Mouse (Mus musculus) embryonic fibroblast, embryonic 13.5 days (primary cell): ENCODE results near the gene Lamb3. TPM values are rescaled to one million over a fixed set of nuclear protein-coding genes. Genes with fewer than 3 reads are reported as not detected.
A peak's percentile ranks its signal among the peaks of the same experiment; 100 is the strongest.

ENCODE experiments used
- H3K27ac ChIP-seq: 2 replicates; pipeline ENCODE4 v1.5.1; 2012; ENCODE audit warnings: low read length, control low read depth, inconsistent platforms; ENCODE audit not compliant: insufficient read depth
- H3K4me1 ChIP-seq: 2 replicates; pipeline ENCODE4 v1.6.1; 2011; ENCODE audit warnings: low read length; ENCODE audit not compliant: control insufficient read depth, insufficient read depth
- H3K4me3 ChIP-seq: 2 replicates; pipeline ENCODE4 v1.5.1; 2011; ENCODE audit warnings: mild to moderate bottlenecking, control low read depth, low read length; ENCODE audit not compliant: insufficient read depth
- CTCF ChIP-seq: IDR thresholded peaks from 2 replicates; pipeline ENCODE4 v1.5.1; 2011; ENCODE audit warnings: mild to moderate bottlenecking, control low read depth, low read length, moderate library complexity, borderline replicate concordance; ENCODE audit not compliant: insufficient read depth
- POLR2A ChIP-seq: IDR thresholded peaks from 2 replicates; pipeline ENCODE4 v1.6.1; 2011; ENCODE audit warnings: low read depth, mild to moderate bottlenecking, control low read depth, low read length, moderate library complexity
- polyA plus RNA-seq: library from polyadenylated mRNA; stranded (reverse); fragments of >200 nt; gene quantifications from 2 replicates; pipeline ENCODE4 v1.2.4, GENCODE M21; 2011; ENCODE audit warnings: low read depth; ENCODE audit not compliant: missing spikeins, insufficient read length

Lamb3 gene
- polyA plus RNA-seq, 1 experiment, result not detected

DNA sequence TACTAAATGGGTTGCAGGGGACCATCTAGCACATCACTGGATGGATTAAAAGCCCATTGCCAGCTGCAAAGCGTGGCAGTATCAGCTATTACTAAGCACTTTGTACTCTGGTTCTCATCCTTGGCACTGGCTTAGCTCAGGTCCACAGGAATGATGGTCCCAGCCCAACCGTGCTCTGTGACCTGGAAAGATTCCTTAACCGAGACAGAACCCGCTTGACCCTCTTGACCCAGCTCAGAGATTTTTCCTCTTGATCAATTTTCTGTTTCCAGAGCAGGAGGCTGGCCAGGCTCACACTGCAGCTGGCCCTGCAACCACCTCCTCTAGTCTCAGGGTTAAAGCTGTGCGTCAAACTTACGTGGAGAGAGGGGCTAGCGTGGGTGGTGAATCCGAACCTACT, 161.6 kb downstream of the Lamb3 start:
- Histone ChIP-seq H3K4me3 (no peak overlapping the region), H3K4me1 (no peaks in the 10 kb centered on the region), H3K27ac (no peak overlapping the region)
- no peak for TF ChIP-seq CTCF
- TF ChIP-seq POLR2A, result no peak

DNA sequence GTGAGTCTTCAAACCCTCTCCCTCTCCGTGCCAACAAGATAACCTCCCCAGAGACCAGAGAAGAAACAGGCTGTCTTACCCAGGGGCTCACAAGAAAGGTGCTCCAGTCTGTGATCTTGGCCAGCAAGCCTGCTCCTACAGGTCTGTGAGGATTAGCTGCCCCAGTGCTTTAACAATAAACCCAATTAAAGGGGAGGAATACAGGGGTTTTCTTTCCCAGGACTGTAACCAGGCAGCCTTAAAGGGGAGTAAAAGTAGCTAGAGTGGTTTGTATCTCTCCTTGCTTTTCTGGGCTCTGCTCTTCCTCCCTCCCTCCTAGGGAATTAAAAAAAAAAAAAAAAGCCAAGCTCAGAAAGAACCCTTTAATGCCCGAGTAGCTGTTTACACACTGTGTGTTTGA, 162.6 kb downstream of the Lamb3 start, which contains the start of gene Camk1g:
Camk1g (minus strand) TSS at position 203 of the 400 bp plus-strand sequence.
- H3K4me3 ChIP-seq, result no peak within 1 kb of the TSS
- TF ChIP-seq POLR2A, result no peak
- TF ChIP-seq CTCF, result no peak
- H3K4me1 ChIP-seq, result no peaks in the 10 kb centered on the region

DNA sequence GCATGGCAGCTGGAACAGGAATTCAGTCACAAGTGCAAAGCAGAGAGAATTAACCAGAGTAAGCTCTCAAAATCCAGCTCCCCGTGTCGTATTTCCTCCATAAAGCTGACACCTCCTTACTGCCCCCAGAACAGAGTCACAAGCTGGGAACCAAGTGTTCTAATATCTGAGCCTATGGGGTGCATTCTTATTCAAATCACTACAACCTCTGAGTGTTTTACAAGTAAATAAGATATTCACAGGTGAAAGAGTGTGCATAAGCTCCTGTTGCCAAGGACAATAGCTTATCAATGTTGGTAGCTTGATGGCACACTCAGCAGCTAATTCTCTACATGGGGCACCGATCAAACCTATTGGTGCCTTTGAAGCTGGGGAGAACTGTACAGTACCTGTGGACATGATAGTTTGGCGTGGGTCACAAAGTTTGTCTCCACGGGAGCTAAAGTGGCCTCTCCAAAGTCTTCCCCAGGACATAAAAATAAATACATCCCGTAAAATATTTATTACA, 166.5 kb downstream of the Lamb3 start:
- no peak overlapping the region for H3K4me3 ChIP-seq
- H3K4me1 ChIP-seq, result no peaks in the 10 kb centered on the region
- no peak overlapping the region for H3K27ac ChIP-seq
- no peak for TF ChIP-seq POLR2A
- TF ChIP-seq CTCF, result no peak

More for the DNA sequence above, 162.6 kb downstream of the Lamb3 start, which contains the start of gene Camk1g:
- no peak within 1 kb of the TSS for H3K27ac ChIP-seq

DNA sequence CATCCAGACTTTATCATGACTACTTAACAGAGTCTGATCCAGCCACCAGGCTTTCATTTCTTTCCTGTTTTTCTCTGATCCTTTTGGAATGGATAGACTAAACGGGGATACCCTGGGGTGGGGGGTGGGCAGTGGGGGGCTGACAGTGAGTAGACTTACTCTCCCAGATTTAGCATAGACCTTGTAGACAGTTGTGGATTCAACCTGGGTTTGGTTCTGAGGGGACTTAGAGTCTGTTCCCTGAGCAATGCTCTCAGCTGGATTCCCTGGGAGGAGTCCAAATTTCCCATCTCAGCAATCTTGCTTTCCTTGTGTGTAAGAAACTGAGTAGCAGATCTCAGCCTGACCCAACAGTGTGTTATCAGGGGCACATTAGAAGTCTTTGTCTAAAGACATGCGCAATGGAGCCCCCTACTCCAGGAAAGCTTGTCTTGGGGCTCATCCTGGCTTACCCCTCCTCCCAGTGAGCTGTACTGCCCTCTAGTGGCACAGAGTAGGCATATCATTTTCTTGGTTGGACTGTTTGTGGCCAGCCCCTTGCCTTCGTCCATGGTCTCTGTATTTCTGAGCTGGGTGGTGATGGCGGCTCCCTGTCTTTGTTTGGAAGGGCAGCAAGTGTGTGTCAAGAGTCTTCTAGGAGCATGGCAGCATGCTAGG, 169.1 kb downstream of the Lamb3 start:
- Histone ChIP-seq H3K4me3 (no peak overlapping the region), H3K27ac (no peak overlapping the region), H3K4me1 (no peaks in the 10 kb centered on the region)
- TF ChIP-seq POLR2A (no peak), CTCF (peak; percentile 84)

DNA sequence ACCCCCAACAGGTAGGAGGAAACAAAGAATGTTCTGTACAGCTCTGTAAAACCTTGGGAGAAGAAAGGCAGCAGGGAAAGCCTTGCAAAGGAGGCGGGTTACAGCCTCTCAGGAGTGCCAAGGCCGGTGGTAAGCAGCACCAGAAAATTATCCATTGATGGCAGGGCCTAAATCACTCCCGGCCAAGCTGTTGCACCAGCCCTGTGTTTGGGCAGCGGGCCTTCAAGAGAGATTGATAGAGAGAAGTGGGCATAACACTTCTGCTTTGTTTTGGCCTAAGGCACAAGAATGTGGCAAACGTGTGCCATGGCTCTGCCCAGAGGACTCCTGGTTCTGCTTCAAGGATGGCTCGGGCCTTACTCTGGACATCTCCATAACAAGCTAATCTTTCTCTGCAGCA, 172.1 kb downstream of the Lamb3 start:
- no peak for TF ChIP-seq POLR2A
- TF ChIP-seq CTCF, result no peak
- Histone ChIP-seq H3K4me3 (no peak overlapping the region), H3K27ac (no peak overlapping the region), H3K4me1 (no peaks in the 10 kb centered on the region)

DNA sequence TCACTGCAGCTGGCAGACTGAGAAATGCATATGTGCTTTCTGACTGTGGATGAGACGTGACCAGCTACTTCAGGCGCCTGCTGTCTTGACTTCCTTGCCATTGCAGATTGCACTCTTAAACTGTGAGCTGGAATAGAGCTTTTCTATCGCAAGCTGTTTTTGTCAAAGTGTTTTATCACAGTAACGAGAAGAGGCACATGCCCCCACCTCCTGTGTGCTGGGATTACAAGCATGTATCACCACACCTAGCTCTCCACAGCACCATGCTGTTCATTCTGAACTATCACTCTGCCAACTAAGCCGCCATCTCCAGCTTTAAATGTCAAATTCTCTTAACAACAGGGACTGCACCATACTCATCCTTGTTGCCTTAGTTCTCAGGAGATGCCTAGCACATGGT, 173.4 kb downstream of the Lamb3 start:
- no peak overlapping the region for H3K4me3 ChIP-seq
- H3K27ac ChIP-seq, result no peak overlapping the region
- no peak for TF ChIP-seq CTCF
- TF ChIP-seq POLR2A, result no peak
- H3K4me1 ChIP-seq, result peaks cover 2% of the 10 kb centered on the region; the same call in 1 of the 2 replicates

DNA sequence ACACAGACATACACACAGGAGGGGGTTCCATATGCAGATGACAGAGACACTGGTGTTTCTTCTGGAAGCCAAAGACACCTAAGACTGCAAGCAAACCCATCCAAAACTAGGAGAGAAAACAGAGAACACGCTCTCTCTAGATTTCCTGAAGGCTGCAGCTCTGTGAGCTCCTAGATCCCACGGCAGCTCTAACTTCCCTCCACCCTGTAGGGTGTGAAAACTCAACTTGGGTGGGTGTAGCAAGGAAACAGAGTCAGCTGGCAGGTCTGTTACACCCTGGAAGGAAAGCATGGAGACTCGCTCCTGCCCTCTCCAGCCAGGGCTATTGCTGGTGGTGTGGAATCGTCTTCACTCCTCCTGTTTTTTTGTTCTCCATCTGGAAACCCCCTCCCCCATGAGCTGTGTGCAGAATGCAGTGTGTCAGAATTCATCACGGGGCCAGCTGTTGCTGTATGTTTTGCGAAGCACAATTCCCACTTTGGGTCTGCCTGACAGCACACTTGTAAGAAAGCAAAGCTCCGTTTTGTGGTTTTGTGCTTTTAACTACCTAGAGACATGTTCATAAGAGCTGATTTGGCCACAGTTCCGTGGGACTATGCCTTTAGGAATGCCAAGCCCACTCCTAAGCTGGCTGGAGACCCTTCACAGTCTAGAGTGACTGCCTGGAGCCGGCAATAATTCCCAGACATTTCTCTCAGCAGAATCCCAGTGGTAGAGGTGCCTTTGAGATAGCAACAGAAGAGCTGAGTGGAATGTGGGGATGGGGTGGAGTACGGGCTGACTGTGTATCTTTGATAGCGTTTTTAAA, 174.3 kb downstream of the Lamb3 start:
- no peak overlapping the region for H3K27ac ChIP-seq
- TF ChIP-seq CTCF (no peak), POLR2A (no peak)
- H3K4me3 ChIP-seq, result no peak overlapping the region
- H3K4me1 ChIP-seq, result peaks cover 2% of the 10 kb centered on the region; the same call in 1 of the 2 replicates

DNA sequence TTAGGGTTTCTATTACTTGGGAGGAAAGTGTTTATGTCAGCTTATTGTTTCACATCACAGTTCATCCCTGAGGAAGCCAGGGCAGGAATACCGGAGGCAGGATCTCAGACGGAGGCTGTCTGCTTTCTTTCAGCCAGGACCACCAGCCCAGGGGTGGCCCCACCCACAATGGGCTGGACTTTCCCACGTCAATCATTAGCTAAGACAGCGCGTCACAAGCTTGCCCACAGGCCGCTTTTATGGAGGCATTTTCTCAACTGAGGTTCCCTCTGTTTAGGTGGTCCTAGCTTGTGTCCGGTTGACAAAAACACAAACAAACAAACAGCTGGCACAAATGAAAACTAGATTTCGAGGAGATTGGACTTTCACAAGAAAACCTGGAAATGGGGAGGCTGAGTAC, 174.9 kb downstream of the Lamb3 start:
- TF ChIP-seq CTCF (no peak), POLR2A (no peak)
- Histone ChIP-seq H3K4me1 (peaks cover 2% of the 10 kb centered on the region; the same call in 1 of the 2 replicates), H3K27ac (no peak overlapping the region), H3K4me3 (peak overlapping the region; percentile 2)

DNA sequence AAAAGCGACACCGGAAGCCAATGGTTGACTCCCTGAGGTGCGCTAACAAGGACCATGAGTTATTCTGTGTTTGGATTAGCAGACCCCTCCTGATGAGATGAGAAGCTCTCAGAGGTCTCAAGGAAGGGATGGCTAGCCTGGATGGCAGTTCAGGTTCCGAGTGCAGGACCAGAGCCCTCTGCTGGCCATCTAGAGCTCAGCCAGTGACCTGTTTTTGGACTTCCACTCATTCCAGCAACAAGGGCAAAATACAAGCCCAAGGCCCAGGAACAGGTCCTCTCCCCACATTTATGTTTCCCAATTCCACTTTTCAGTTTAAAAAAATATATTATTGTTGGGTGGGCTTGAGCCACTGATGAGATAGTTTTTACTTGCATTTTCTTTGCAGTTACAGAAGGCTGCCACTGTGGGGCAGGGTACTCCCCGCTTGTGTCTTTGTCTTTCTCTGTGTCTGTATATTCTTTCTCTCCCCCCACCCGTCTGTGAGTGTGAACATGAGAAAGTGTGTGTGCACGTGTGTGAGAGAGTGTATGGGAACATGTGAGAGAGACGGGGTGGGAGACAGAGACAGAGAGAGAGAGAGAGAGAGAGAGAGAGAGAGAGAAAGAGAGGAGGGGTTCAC, 175.5 kb downstream of the Lamb3 start:
- TF ChIP-seq POLR2A, result no peak
- peak; percentile 71 for TF ChIP-seq CTCF
- Histone ChIP-seq H3K4me3 (peak overlapping the region; percentile 2), H3K4me1 (peaks cover 2% of the 10 kb centered on the region; the same call in 1 of the 2 replicates), H3K27ac (no peak overlapping the region)

DNA sequence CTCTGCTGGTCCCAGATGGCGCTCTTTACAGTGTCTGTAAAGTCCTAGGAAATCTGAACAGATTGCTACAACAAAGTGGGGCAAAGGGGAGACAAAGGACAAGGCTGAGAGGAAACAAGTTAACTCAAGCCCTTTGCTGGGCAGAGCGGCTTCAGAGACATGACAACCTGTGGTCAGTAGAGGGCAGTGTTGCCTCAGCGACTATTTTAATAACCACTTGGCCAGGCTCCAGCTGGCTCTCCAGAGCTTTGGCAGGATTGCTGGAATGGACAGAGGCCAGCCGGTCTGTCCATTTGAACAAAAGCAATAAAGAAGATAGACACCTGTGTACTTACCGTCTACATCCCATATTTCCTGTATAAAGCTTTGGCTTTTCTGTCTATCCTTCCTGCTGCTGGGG, 178.6 kb downstream of the Lamb3 start:
- H3K4me3 ChIP-seq, result no peak overlapping the region
- TF ChIP-seq CTCF (peak; percentile 67; the same call in 1 of the 2 replicates), POLR2A (no peak)
- H3K27ac ChIP-seq, result no peak overlapping the region
- H3K4me1 ChIP-seq, result peaks cover 2% of the 10 kb centered on the region; the same call in 1 of the 2 replicates
